Mouse (Mus musculus) limb, embryonic 13.5 days (tissue): ENCODE measurements around the gene Nos1. TPM values are rescaled to one million over a fixed set of nuclear protein-coding genes. Genes with fewer than 3 reads are reported as not detected.

Experiments
- ATAC-seq: fragments of 200-750 bp; cut with Nextera tagmentation; 2 replicates; pipeline ENCODE4 v1.8.0; 2017; ENCODE audit warnings: low read depth, moderate number of reproducible peaks, moderate TSS enrichment; ENCODE audit not compliant: low FRiP score
- H3K27ac ChIP-seq: fragments of 300-500 bp; sonication (generic); 2 replicates; pipeline ENCODE4 v1.5.1; 2015; ENCODE audit warnings: inconsistent platforms, mild to moderate bottlenecking, moderate library complexity
- H3K27me3 ChIP-seq: fragments of 300-500 bp; sonication (generic); 2 replicates; pipeline ENCODE4 v1.6.1; 2015; ENCODE audit warnings: mild to moderate bottlenecking, inconsistent platforms
- H3K36me3 ChIP-seq: fragments of 300-500 bp; sonication (generic); 2 replicates; pipeline ENCODE4 v1.6.1; 2015; ENCODE audit warnings: inconsistent platforms, mild to moderate bottlenecking, moderate library complexity
- H3K4me1 ChIP-seq: fragments of 300-500 bp; sonication (generic); 2 replicates; pipeline ENCODE4 v1.6.1; 2015; ENCODE audit warnings: inconsistent platforms
- H3K4me2 ChIP-seq: fragments of 300-500 bp; sonication (generic); replicated peaks from 2 replicates; pipeline ENCODE4 v1.6.1; 2015; ENCODE audit warnings: inconsistent platforms, mild to moderate bottlenecking, moderate library complexity
- H3K4me3 ChIP-seq: fragments of 300-500 bp; sonication (generic); 2 replicates; pipeline ENCODE4 v1.5.1; 2015; ENCODE audit warnings: moderate library complexity, mild to moderate bottlenecking, inconsistent platforms
- H3K9ac ChIP-seq: fragments of 300-500 bp; sonication (generic); 2 replicates; pipeline ENCODE4 v1.6.1; 2015; ENCODE audit warnings: mild to moderate bottlenecking, inconsistent platforms
- H3K9me3 ChIP-seq: fragments of 300-500 bp; sonication (generic); 2 replicates; pipeline ENCODE4 v1.6.1; 2016; ENCODE audit warnings: inconsistent platforms
- WGBS: fragments of 180-500 bp; shearing (Covaris S2); methylation state at CpG from one replicate; pipeline ENCODE4 v1.1.7; 2015; 5-methylcytosine and 5-hydroxymethylcytosine counted together
- polyA plus RNA-seq: library from polyadenylated mRNA; unstranded; fragments of >200 nt; fragmentation: Nextera tagmentation; extraction: Ambion mirVana; gene quantifications from 2 replicates; pipeline ENCODE4 v1.2.1, GENCODE M21; 2015

Gene Nos1
- polyA plus RNA-seq, 1 experiment from 2014 or later, result 0.28 TPM

- 95% methylated on average over 6 of the region's 6 CpGs for WGBS
- H3K27me3 ChIP-seq, result no peaks in the 10 kb centered on the region
- no peaks in the 10 kb centered on the region for H3K4me1 ChIP-seq
- H3K9me3 ChIP-seq, result no peaks in the 10 kb centered on the region
- no peak for ATAC-seq
- H3K4me2 ChIP-seq, result no peak overlapping the region
- no peak overlapping the region for H3K9ac ChIP-seq
- no peak overlapping the region for H3K27ac ChIP-seq
- H3K36me3 ChIP-seq, result peaks cover 97% of the 10 kb centered on the region
- no peak overlapping the region for H3K4me3 ChIP-seq
Measured at GRCm38 (mm10) chr5:117993550-117993949, 212.7 kb downstream of the Nos1 start.

GRCm38 (mm10) chr5:117995372-117995901 is 214.6 kb downstream of the Nos1 start:
- Histone ChIP-seq H3K4me3 (no peak overlapping the region), H3K9ac (no peak overlapping the region), H3K4me2 (no peak overlapping the region), H3K27ac (no peak overlapping the region), H3K36me3 (peaks cover 97% of the 10 kb centered on the region), H3K9me3 (no peaks in the 10 kb centered on the region), H3K4me1 (no peaks in the 10 kb centered on the region), H3K27me3 (no peaks in the 10 kb centered on the region)
- WGBS, result 81% methylated on average over 8 of the region's 8 CpGs
- ATAC-seq, result no peak

GRCm38 (mm10) chr5:117995911-117996310 is 215.1 kb downstream of the Nos1 start:
- H3K36me3 ChIP-seq, result peaks cover 97% of the 10 kb centered on the region
- H3K4me1 ChIP-seq, result no peaks in the 10 kb centered on the region
- no peaks in the 10 kb centered on the region for H3K9me3 ChIP-seq
- ATAC-seq, result no peak
- WGBS, result 86% methylated on average over 6 of the region's 6 CpGs
- H3K4me3 ChIP-seq, result no peak overlapping the region
- H3K27ac ChIP-seq, result no peak overlapping the region
- H3K4me2 ChIP-seq, result no peak overlapping the region
- H3K27me3 ChIP-seq, result no peaks in the 10 kb centered on the region
- H3K9ac ChIP-seq, result no peak overlapping the region

- H3K9ac ChIP-seq, result no peak overlapping the region
- no peaks in the 10 kb centered on the region for H3K27me3 ChIP-seq
- 92% methylated on average over 6 of the region's 6 CpGs for WGBS
- no peak overlapping the region for H3K4me3 ChIP-seq
- H3K4me2 ChIP-seq, result no peak overlapping the region
- H3K4me1 ChIP-seq, result no peaks in the 10 kb centered on the region
- H3K9me3 ChIP-seq, result no peaks in the 10 kb centered on the region
- peaks cover 97% of the 10 kb centered on the region for H3K36me3 ChIP-seq
- no peak for ATAC-seq
- no peak overlapping the region for H3K27ac ChIP-seq
Measured at GRCm38 (mm10) chr5:117996581-117996980, 215.7 kb downstream of the Nos1 start.

- no peak overlapping the region for H3K9ac ChIP-seq
- no peak overlapping the region for H3K27ac ChIP-seq
- H3K9me3 ChIP-seq, result no peaks in the 10 kb centered on the region
- H3K27me3 ChIP-seq, result no peaks in the 10 kb centered on the region
- no peaks in the 10 kb centered on the region for H3K4me1 ChIP-seq
- no peak overlapping the region for H3K4me3 ChIP-seq
- H3K36me3 ChIP-seq, result peaks cover 97% of the 10 kb centered on the region
- 86% methylated on average over 10 of the region's 10 CpGs for WGBS
- ATAC-seq, result no peak
- no peak overlapping the region for H3K4me2 ChIP-seq
Measured at GRCm38 (mm10) chr5:117997434-117997970, 216.7 kb downstream of the Nos1 start.

GRCm38 (mm10) chr5:117999061-117999460 is 218.2 kb downstream of the Nos1 start:
- Histone ChIP-seq H3K27ac (no peak overlapping the region), H3K4me2 (no peak overlapping the region), H3K9ac (no peak overlapping the region), H3K9me3 (no peaks in the 10 kb centered on the region), H3K4me1 (no peaks in the 10 kb centered on the region), H3K27me3 (no peaks in the 10 kb centered on the region), H3K4me3 (no peak overlapping the region), H3K36me3 (peaks cover 97% of the 10 kb centered on the region)
- 87% methylated on average over 7 of the region's 7 CpGs for WGBS
- ATAC-seq, result no peak

GRCm38 (mm10) chr5:117999584-117999983 is 218.8 kb downstream of the Nos1 start:
- no peak overlapping the region for H3K4me3 ChIP-seq

GRCm38 (mm10) chr5:118002059-118002458 is 221.2 kb downstream of the Nos1 start:
- Histone ChIP-seq H3K4me3 (no peak overlapping the region), H3K27me3 (no peaks in the 10 kb centered on the region), H3K9ac (no peak overlapping the region), H3K27ac (no peak overlapping the region), H3K9me3 (no peaks in the 10 kb centered on the region), H3K4me1 (no peaks in the 10 kb centered on the region), H3K4me2 (no peak overlapping the region), H3K36me3 (peaks cover 98% of the 10 kb centered on the region)
- WGBS, result 35% methylated on average over 9 of the region's 9 CpGs
- ATAC-seq, result no peak

More at GRCm38 (mm10) chr5:117999584-117999983, 218.8 kb downstream of the Nos1 start:
- no peaks in the 10 kb centered on the region for H3K9me3 ChIP-seq
- no peaks in the 10 kb centered on the region for H3K27me3 ChIP-seq
- H3K27ac ChIP-seq, result no peak overlapping the region
- no peak for ATAC-seq
- 85% methylated on average over 11 of the region's 11 CpGs for WGBS
- H3K36me3 ChIP-seq, result peaks cover 97% of the 10 kb centered on the region
- no peak overlapping the region for H3K9ac ChIP-seq
- H3K4me1 ChIP-seq, result no peaks in the 10 kb centered on the region
- H3K4me2 ChIP-seq, result no peak overlapping the region

GRCm38 (mm10) chr5:118004619-118005018 is 223.8 kb downstream of the Nos1 start:
- Histone ChIP-seq H3K27me3 (no peaks in the 10 kb centered on the region), H3K4me1 (no peaks in the 10 kb centered on the region), H3K27ac (no peak overlapping the region), H3K36me3 (peaks cover 98% of the 10 kb centered on the region), H3K9me3 (no peaks in the 10 kb centered on the region), H3K4me3 (no peak overlapping the region), H3K4me2 (no peak overlapping the region), H3K9ac (no peak overlapping the region)
- ATAC-seq, result no peak
- 80% methylated on average over 8 of the region's 8 CpGs for WGBS

- Histone ChIP-seq H3K36me3 (peaks cover 96% of the 10 kb centered on the region), H3K9ac (no peak overlapping the region), H3K27me3 (no peaks in the 10 kb centered on the region), H3K9me3 (no peaks in the 10 kb centered on the region), H3K4me2 (no peak overlapping the region), H3K4me1 (no peaks in the 10 kb centered on the region), H3K4me3 (no peak overlapping the region), H3K27ac (no peak overlapping the region)
- no peak for ATAC-seq
- 95% methylated on average over 1 of the region's 1 CpGs for WGBS
Measured at GRCm38 (mm10) chr5:118005728-118006127, 224.9 kb downstream of the Nos1 start.

- WGBS, result 92% methylated on average over 13 of the region's 13 CpGs
- Histone ChIP-seq H3K9me3 (no peaks in the 10 kb centered on the region), H3K9ac (no peak overlapping the region), H3K4me3 (no peak overlapping the region), H3K36me3 (peaks cover 72% of the 10 kb centered on the region), H3K27me3 (no peaks in the 10 kb centered on the region), H3K4me2 (no peak overlapping the region), H3K27ac (no peak overlapping the region), H3K4me1 (no peaks in the 10 kb centered on the region)
- no peak for ATAC-seq
Measured at GRCm38 (mm10) chr5:118008344-118008743, 227.5 kb downstream of the Nos1 start.
